ENCODE assay signal across 11 mouse cellular contexts in the genomic region with DNA sequence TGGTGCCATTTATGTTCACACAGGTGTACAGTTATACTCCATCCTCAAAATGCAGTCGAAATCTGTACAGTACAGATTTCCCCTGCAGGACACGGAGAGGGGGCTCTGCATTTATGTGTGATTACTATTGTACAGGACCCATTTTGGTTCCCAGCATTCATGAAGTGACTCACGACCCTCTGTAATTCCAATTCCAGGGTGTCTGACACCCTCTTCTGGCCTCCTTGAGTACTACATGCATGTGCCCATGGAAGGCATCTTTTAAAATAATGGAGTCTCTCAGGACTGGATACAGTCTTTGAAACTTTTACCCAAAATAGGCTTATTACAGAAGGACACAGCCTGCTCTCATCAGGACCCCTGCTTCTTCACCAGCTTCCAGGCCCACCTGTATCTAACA. TPM values are rescaled to one million over a fixed set of nuclear protein-coding genes. Genes with fewer than 3 reads are reported as not detected.
DNase-seq lines count a peak whose midpoint lies in the region; ATAC-seq and TF ChIP-seq lines count a peak whose summit lies in the region.
"Had no signal": no experiment of that assay in that cellular context is flagged by ENCODE, and none has a peak within 500 bp of the region (broad histone marks: within the 10 kb centered on the region; RNA-seq: fewer than 3 reads in every experiment).

No protein-coding gene starts in this region.

- no peaks in the 10 kb centered on the region for H3K4me1 ChIP-seq in forebrain, postnatal 0 days (ENCODE audit: insufficient read depth)
- H3K4me1 ChIP-seq in forebrain, embryonic 10.5 days = no peaks in the 10 kb centered on the region
- no peaks in the 10 kb centered on the region for H3K4me1 ChIP-seq in lung, postnatal 0 days (ENCODE audit: insufficient read depth, low read depth, low read length)
- H3K4me1 ChIP-seq in G1E (ENCODE audit: insufficient read depth, low read depth, low read length) = peaks cover 8% of the 10 kb centered on the region
- H3K4me1 ChIP-seq: embryonic facial prominence, embryonic 12.5 days had no signal

- 81% methylated on average over 3 of the region's 3 CpGs for WGBS in forebrain, postnatal 0 days
- 85% methylated on average over 3 of the region's 3 CpGs for WGBS in forebrain, embryonic 10.5 days
- 91% methylated on average over 3 of the region's 3 CpGs for WGBS in lung, postnatal 0 days

- no peak for TF ChIP-seq EP300 in lung, postnatal 0 days (IDR thresholded peaks at IDR 0.05)

- H3K27ac ChIP-seq in forebrain, postnatal 0 days (ENCODE audit: low read depth, low read length) = no peak overlapping the region
- H3K27ac ChIP-seq in forebrain, embryonic 10.5 days = no peak overlapping the region
- H3K27ac ChIP-seq in lung, postnatal 0 days (ENCODE audit: low read length) = no peak overlapping the region
- H3K27ac ChIP-seq: embryonic facial prominence, embryonic 12.5 days; neural tube, embryonic 13.5 days had no signal

- H3K4me3 ChIP-seq in forebrain, postnatal 0 days (ENCODE audit: low read depth, low read length) = no peak overlapping the region
- no peak overlapping the region for H3K4me3 ChIP-seq in forebrain, embryonic 10.5 days
- H3K4me3 ChIP-seq in lung, postnatal 0 days (ENCODE audit: low read depth, low read length) = no peak overlapping the region
- H3K4me3 ChIP-seq in G1E (ENCODE audit: low read depth, low read length) = no peak overlapping the region
- H3K4me3 ChIP-seq: embryonic facial prominence, embryonic 12.5 days; neural tube, embryonic 13.5 days had no signal

- TF ChIP-seq CTCF in forebrain, postnatal 0 days (IDR thresholded peaks at IDR 0.05; ENCODE audit: low read depth) = peak; percentile 41; the same call in 1 of the 2 replicates
- TF ChIP-seq CTCF in lung, postnatal 0 days (IDR thresholded peaks at IDR 0.05) = peak; percentile 46
- TF ChIP-seq CTCF in G1E (IDR thresholded peaks at IDR 0.05; ENCODE audit: low read depth, low read length) = peak; percentile 54

- DNase-seq in forebrain, postnatal 0 days = no peak
- DNase-seq in forebrain, embryonic 10.5 days (ENCODE audit: extremely low spot score, low spot score) = no peak
- DNase-seq in lung, postnatal 0 days (ENCODE audit: low spot score) = no peak
- DNase-seq in lung, adult 18-20 months = no peak
- DNase-seq in G1E (ENCODE audit: low spot score) = no peak
- no peak for DNase-seq in testis, postnatal 10 days (ENCODE audit: low spot score)
- no peak for DNase-seq in ovary, adult 18-20 months (ENCODE audit: low spot score)
- DNase-seq: heart, postnatal 10 days had no signal

- H3K27me3 ChIP-seq in forebrain, postnatal 0 days (ENCODE audit: insufficient read depth, low read length) = no peaks in the 10 kb centered on the region
- no peaks in the 10 kb centered on the region for H3K27me3 ChIP-seq in forebrain, embryonic 10.5 days (ENCODE audit: poor library complexity, severe bottlenecking)
- H3K27me3 ChIP-seq in lung, postnatal 0 days (replicated peaks; ENCODE audit: insufficient read depth, low read length) = no peaks in the 10 kb centered on the region
- H3K27me3 ChIP-seq in G1E (ENCODE audit: insufficient read depth, low read length) = no peaks in the 10 kb centered on the region
- H3K27me3 ChIP-seq: embryonic facial prominence, embryonic 12.5 days; neural tube, embryonic 13.5 days had no signal

- ATAC-seq in forebrain, postnatal 0 days = no peak
- ATAC-seq in lung, postnatal 0 days = no peak
- ATAC-seq in G1E (ENCODE audit: extremely low read depth, insufficient number of reproducible peaks, low FRiP score, poor library complexity, severe bottlenecking) = no peak; the same call in 1 of the 2 replicates
- peak; percentile 65 for ATAC-seq in megakaryocyte-erythroid progenitor cell, adult 5-6 weeks (replicated peaks; ENCODE audit: low FRiP score, low TSS enrichment, poor library complexity, severe bottlenecking)

- H3K36me3 ChIP-seq in forebrain, postnatal 0 days (ENCODE audit: insufficient read depth) = peaks cover 41% of the 10 kb centered on the region
- peaks cover 65% of the 10 kb centered on the region for H3K36me3 ChIP-seq in forebrain, embryonic 10.5 days (replicated peaks)
- H3K36me3 ChIP-seq in lung, postnatal 0 days (ENCODE audit: insufficient read depth, low read length) = peaks cover 42% of the 10 kb centered on the region
- peaks cover 67% of the 10 kb centered on the region for H3K36me3 ChIP-seq in G1E (replicated peaks)

- no peaks in the 10 kb centered on the region for H3K9me3 ChIP-seq in forebrain, postnatal 0 days (ENCODE audit: low read length)
- no peaks in the 10 kb centered on the region for H3K9me3 ChIP-seq in forebrain, embryonic 10.5 days
- no peaks in the 10 kb centered on the region for H3K9me3 ChIP-seq in lung, postnatal 0 days (ENCODE audit: low read length)
- H3K9me3 ChIP-seq in G1E (replicated peaks) = no peaks in the 10 kb centered on the region
- H3K9me3 ChIP-seq: embryonic facial prominence, embryonic 12.5 days; neural tube, embryonic 13.5 days had no signal

- H3K4me2 ChIP-seq in forebrain, postnatal 0 days (ENCODE audit: low read depth) = no peak overlapping the region
- no peak overlapping the region for H3K4me2 ChIP-seq in lung, postnatal 0 days (replicated peaks; ENCODE audit: low read depth, low read length)
- H3K4me2 ChIP-seq: embryonic facial prominence, embryonic 12.5 days; neural tube, embryonic 13.5 days had no signal

- no peak overlapping the region for H3K9ac ChIP-seq in forebrain, postnatal 0 days
- H3K9ac ChIP-seq in lung, postnatal 0 days (replicated peaks; ENCODE audit: low read depth) = no peak overlapping the region
- H3K9ac ChIP-seq: embryonic facial prominence, embryonic 12.5 days; neural tube, embryonic 13.5 days had no signal

RNA-seq across cellular contexts. Expression of a gene that starts 6.5 kb away (rescaled TPM):
- total RNA-seq in forebrain, postnatal 0 days (2014; rRNA removed) = 69.2 and 90.1 TPM in 2 replicates
- 47.0 and 72.8 TPM in 2 replicates for polyA plus RNA-seq in forebrain, postnatal 0 days (2015; fragmentation: Nextera tagmentation; extraction: Ambion mirVana)
- polyA plus RNA-seq in forebrain, embryonic 10.5 days (2016; fragmentation: Nextera tagmentation; extraction: Ambion mirVana) = 37.8 and 38.3 TPM in 2 replicates
- polyA plus RNA-seq in lung, postnatal 0 days (2015; fragmentation: Nextera tagmentation; extraction: Ambion mirVana) = 57.0 and 63.1 TPM in 2 replicates
- total RNA-seq in G1E (2014; fragmentation: Nextera tagmentation) (29.2 and 30.7 TPM in 2 replicates), G1E (2017) (54.2 and 57.1 TPM in 2 replicates)
- 76.7 and 90.1 TPM in 2 replicates for polyA plus RNA-seq in G1E (2012)
- 11.6 and 19.0 TPM in 2 replicates for total RNA-seq in megakaryocyte-erythroid progenitor cell, adult 5-6 weeks (2014; fragmentation: Nextera tagmentation)
- 4.1 and 9.3 TPM in 2 replicates for total RNA-seq in megakaryocyte-erythroid progenitor cell, adult 5-6 weeks (2017)

RNA-seq across cellular contexts. Expression of a gene that starts 6.6 kb away (rescaled TPM):
- 37.3 and 46.5 TPM in 2 replicates for total RNA-seq in forebrain, postnatal 0 days (2014; rRNA removed)
- polyA plus RNA-seq in forebrain, postnatal 0 days (2015; fragmentation: Nextera tagmentation; extraction: Ambion mirVana) = 33.3 and 34.8 TPM in 2 replicates
- polyA plus RNA-seq in forebrain, embryonic 10.5 days (2016; fragmentation: Nextera tagmentation; extraction: Ambion mirVana) = 64.2 and 67.4 TPM in 2 replicates
- polyA plus RNA-seq in lung, postnatal 0 days (2015; fragmentation: Nextera tagmentation; extraction: Ambion mirVana) = 37.3 and 38.7 TPM in 2 replicates
- total RNA-seq in G1E (2014; fragmentation: Nextera tagmentation) (34.1 and 38.3 TPM in 2 replicates), G1E (2017) (74.1 and 83.5 TPM in 2 replicates)
- polyA plus RNA-seq in G1E (2012) = 52.6 and 53.1 TPM in 2 replicates
- 34.5 and 40.3 TPM in 2 replicates for total RNA-seq in megakaryocyte-erythroid progenitor cell, adult 5-6 weeks (2014; fragmentation: Nextera tagmentation)
- 33.3 and 35.4 TPM in 2 replicates for total RNA-seq in megakaryocyte-erythroid progenitor cell, adult 5-6 weeks (2017)
